Mouse (Mus musculus): ENCODE data around the gene Osbpl8. TPM values are rescaled to one million over a fixed set of nuclear protein-coding genes. Genes with fewer than 3 reads are reported as not detected.

Osbpl8 gene
- 12.5 and 13.2 TPM in 2 replicates for polyA plus RNA-seq (2015; fragmentation: Nextera tagmentation; extraction: Ambion mirVana)

DNA sequence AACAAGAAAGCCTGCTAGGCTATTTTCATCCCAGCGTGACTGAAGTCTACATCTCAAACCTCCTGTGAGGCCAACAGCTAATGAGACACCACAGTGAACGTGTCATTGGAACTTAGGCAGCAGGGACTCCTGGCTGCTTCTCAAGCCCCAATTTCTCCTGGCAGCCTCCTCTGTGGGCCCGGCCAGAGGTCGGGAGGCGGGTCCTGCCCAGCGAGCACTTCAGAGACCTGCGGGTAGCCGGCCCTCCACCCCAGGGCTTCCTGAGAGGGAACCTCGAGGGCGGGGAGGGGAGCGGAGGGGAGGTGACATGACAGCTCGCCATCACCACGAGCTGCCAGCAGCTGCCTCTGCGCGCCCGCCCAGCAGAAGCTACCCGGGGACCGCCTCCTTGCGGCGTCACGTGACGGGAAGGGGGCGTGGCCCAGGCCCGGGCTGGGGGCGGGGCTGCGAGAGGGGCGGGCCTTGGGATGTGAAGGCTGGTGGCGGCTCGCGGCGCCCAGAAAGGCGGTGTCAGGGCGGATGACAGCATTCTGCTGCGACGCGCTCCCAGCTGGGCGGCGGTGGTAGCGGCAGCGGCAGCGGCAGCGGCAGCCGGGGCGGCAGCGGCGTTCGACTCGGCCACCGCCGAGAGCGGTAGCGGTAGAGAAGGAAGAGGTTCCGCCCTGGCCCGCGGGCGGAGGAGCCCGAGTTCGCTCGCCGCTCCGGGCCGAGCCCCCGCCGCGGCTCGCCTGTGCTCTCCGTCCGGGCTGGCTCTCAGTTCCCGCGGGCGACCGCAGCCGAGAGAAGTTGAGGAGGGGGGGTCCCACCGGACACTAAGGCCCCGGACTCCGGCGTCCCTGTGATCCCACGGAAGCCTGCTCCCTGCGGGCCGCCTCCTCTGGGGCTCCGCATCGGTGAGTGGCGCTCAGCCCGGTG is at the start of gene Osbpl8:
Gene Osbpl8 (plus strand): TSS at position 449 of the 915 bp plus-strand sequence.
- peak within 1 kb of the TSS; percentile 98 for H3K9ac ChIP-seq (ENCODE audit: low read depth, low read length)
- H3K4me1 ChIP-seq (ENCODE audit: control insufficient read depth, insufficient read depth, low read depth, low read length) = peaks cover 8% of the 10 kb centered on the region
- no peaks in the 10 kb centered on the region for H3K36me3 ChIP-seq (ENCODE audit: control insufficient read depth, insufficient read depth, low read length)
- peak; percentile 93 for ATAC-seq
- peak within 1 kb of the TSS; percentile 69 for H3K4me2 ChIP-seq (ENCODE audit: low read length)
- WGBS = 0% methylated on average over 68 of the region's 84 CpGs
- no peaks in the 10 kb centered on the region for H3K27me3 ChIP-seq (replicated peaks; ENCODE audit: control insufficient read depth, insufficient read depth, low read length)
- no peaks in the 10 kb centered on the region for H3K9me3 ChIP-seq (ENCODE audit: control insufficient read depth, low read length)
- peak within 1 kb of the TSS; percentile 88 for H3K27ac ChIP-seq (ENCODE audit: low read depth, low read length)
- H3K4me3 ChIP-seq (ENCODE audit: low read length) = peak within 1 kb of the TSS; percentile 89

DNA sequence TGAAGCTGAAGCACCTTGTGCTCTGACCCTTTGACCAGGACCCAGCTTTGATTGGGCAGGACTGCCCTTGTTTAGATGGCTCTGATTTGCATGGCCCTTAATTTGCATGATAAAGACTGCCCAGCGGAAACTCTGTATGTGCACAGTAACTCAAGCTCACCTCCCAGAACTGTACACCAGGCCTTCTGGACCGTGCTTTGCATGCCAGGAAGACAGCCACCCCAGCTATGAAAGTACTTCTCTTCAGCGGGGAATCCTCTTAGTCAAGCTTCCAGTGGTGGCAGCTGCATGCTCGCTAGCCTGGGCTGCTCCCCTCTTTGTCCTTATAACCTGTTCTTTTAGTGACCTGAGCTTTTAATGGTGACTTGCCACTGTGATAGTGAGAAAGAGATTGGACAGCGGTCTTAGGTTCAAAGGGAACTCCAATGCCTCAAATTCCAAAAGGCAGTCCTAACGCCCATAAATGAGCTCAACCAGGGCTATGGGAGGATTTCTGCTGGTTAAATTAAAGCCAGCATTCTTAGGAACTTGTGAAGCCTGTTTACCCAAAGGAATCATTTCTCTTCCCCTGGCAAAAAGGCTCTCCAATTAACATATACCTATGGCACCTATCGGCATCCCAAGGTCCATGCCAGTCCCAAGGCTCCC is 47.2 kb upstream of the Osbpl8 start:
- no peak overlapping the region for H3K9ac ChIP-seq (ENCODE audit: low read depth, low read length)
- WGBS = 46% methylated on average over 7 of the region's 7 CpGs
- no peaks in the 10 kb centered on the region for H3K9me3 ChIP-seq (ENCODE audit: control insufficient read depth, low read length)
- ATAC-seq = no peak
- H3K4me1 ChIP-seq (ENCODE audit: control insufficient read depth, insufficient read depth, low read depth, low read length) = no peaks in the 10 kb centered on the region
- H3K27ac ChIP-seq (ENCODE audit: low read depth, low read length) = no peak overlapping the region
- H3K36me3 ChIP-seq (ENCODE audit: control insufficient read depth, insufficient read depth, low read length) = no peaks in the 10 kb centered on the region
- no peaks in the 10 kb centered on the region for H3K27me3 ChIP-seq (replicated peaks; ENCODE audit: control insufficient read depth, insufficient read depth, low read length)
- H3K4me3 ChIP-seq (ENCODE audit: low read length) = no peak overlapping the region
- H3K4me2 ChIP-seq (ENCODE audit: low read length) = no peak overlapping the region

DNA sequence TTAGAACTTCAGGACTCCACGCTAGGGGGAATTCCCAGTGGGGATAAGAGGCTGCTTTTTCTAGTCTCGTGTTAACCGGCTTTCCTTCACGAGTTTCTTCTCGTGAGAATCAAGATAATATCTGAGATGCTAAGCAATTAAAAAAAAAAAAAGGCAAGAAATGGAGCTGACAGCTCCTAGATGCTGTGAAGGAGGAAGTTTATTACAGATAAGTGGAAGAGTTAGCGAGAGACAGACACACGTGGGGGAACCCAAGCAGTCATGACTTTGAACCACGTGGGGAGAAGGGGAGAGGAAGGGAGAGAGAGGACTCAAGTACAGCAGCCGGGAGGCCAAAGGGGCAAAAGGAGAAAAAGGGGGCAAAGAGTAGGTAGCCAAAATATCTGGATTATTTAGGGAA is 46.3 kb upstream of the Osbpl8 start:
- no peaks in the 10 kb centered on the region for H3K27me3 ChIP-seq (replicated peaks; ENCODE audit: control insufficient read depth, insufficient read depth, low read length)
- no peak overlapping the region for H3K9ac ChIP-seq (ENCODE audit: low read depth, low read length)
- no peaks in the 10 kb centered on the region for H3K4me1 ChIP-seq (ENCODE audit: control insufficient read depth, insufficient read depth, low read depth, low read length)
- WGBS = 83% methylated on average over 9 of the region's 9 CpGs
- ATAC-seq = no peak
- H3K36me3 ChIP-seq (ENCODE audit: control insufficient read depth, insufficient read depth, low read length) = no peaks in the 10 kb centered on the region
- no peak overlapping the region for H3K27ac ChIP-seq (ENCODE audit: low read depth, low read length)
- H3K9me3 ChIP-seq (ENCODE audit: control insufficient read depth, low read length) = no peaks in the 10 kb centered on the region
- no peak overlapping the region for H3K4me2 ChIP-seq (ENCODE audit: low read length)
- no peak overlapping the region for H3K4me3 ChIP-seq (ENCODE audit: low read length)

DNA sequence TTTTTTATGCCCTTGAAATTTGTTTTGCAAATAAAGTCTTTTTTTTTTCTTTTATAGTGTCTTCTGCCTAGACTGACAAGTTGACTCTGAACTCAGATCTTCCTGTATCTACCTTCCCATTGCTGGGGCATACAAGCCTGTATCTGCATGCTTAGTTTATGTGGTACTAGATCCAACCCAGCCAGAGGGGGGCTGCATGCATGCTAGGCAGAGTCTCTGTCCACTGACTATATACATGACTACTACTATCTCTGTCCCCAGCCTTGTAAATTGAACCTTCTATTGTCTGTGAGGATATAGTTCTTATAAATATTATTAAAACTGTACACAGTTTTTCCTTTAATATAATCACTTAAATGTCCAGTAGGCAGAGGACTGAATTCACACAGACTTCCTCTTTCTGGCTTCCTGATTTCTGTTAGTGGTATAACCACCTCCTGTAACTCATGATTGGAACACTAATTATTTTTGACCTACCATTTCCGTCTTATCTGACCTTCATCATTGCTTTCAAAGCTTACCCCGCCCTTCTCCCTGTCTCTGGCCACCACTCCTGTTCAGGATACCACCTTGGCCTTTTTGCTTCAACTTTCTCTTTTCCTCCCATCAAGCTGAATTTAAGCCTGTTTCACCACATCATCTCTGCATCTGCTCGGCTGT is 45.4 kb upstream of the Osbpl8 start:
- WGBS = 76% methylated on average over 3 of the region's 3 CpGs
- H3K9ac ChIP-seq (ENCODE audit: low read depth, low read length) = no peak overlapping the region
- no peak for ATAC-seq

DNA sequence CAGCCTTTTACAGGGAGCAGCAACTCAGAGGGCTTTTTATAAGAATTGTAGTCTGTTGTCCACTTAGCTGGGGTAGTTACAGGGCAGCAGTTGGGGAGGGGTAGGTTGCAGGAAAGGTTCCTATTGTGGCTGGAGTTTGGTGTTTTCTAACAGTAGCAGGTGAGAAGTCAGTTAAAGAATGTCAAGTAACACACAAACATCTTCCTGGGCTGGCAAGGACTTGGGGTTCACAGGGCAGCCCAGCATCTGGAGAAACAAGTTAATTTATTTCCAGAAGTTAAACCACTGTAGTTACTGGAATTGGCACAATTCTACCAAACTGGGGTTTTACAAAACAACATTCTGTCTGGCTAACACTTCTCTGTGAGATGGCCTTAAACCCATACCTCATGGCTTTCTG is 44.8 kb upstream of the Osbpl8 start:
- no peaks in the 10 kb centered on the region for H3K27me3 ChIP-seq (replicated peaks; ENCODE audit: control insufficient read depth, insufficient read depth, low read length)
- H3K4me3 ChIP-seq (ENCODE audit: low read length) = no peak overlapping the region
- no peaks in the 10 kb centered on the region for H3K9me3 ChIP-seq (ENCODE audit: control insufficient read depth, low read length)
- H3K4me2 ChIP-seq (ENCODE audit: low read length) = no peak overlapping the region
- no peak for ATAC-seq
- no peak overlapping the region for H3K9ac ChIP-seq (ENCODE audit: low read depth, low read length)
- H3K36me3 ChIP-seq (ENCODE audit: control insufficient read depth, insufficient read depth, low read length) = no peaks in the 10 kb centered on the region
- H3K27ac ChIP-seq (ENCODE audit: low read depth, low read length) = no peak overlapping the region
- no peaks in the 10 kb centered on the region for H3K4me1 ChIP-seq (ENCODE audit: control insufficient read depth, insufficient read depth, low read depth, low read length)

More for the DNA sequence above, 45.4 kb upstream of the Osbpl8 start:
- Histone ChIP-seq H3K9me3 (ENCODE audit: control insufficient read depth, low read length) (no peaks in the 10 kb centered on the region), H3K4me2 (ENCODE audit: low read length) (no peak overlapping the region), H3K4me3 (ENCODE audit: low read length) (no peak overlapping the region), H3K36me3 (ENCODE audit: control insufficient read depth, insufficient read depth, low read length) (no peaks in the 10 kb centered on the region), H3K27me3 (replicated peaks; ENCODE audit: control insufficient read depth, insufficient read depth, low read length) (no peaks in the 10 kb centered on the region), H3K4me1 (ENCODE audit: control insufficient read depth, insufficient read depth, low read depth, low read length) (no peaks in the 10 kb centered on the region), H3K27ac (ENCODE audit: low read depth, low read length) (no peak overlapping the region)

DNA sequence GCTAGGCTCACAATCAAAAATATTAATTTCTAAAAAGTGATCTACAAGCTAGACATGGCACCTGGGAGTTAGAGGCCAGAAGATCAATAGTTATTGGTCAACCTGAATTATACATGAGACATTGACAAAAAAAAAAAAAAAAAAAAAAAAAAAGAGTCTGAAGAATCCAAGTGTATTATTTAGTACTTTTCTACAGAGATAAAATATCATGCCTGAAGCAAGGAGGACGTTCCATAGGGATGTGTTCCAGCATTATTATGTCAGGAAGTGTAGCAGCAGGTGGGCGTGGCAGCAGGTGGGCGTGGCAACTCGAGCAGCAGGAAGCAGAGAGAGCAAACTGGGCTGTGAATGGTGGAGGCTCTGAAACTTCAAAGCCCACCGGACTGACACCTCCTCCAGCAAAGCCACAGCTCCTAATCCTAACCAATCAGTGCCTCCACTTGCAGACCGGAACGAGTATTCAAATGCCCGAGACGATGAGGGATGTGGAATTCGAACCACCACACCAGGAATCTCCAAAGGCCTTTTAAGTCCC is 41.6 kb upstream of the Osbpl8 start:
- WGBS = 78% methylated on average over 10 of the region's 10 CpGs
- no peaks in the 10 kb centered on the region for H3K9me3 ChIP-seq (ENCODE audit: control insufficient read depth, low read length)
- H3K9ac ChIP-seq (ENCODE audit: low read depth, low read length) = no peak overlapping the region
- H3K4me3 ChIP-seq (ENCODE audit: low read length) = no peak overlapping the region
- no peak for ATAC-seq
- H3K27me3 ChIP-seq (replicated peaks; ENCODE audit: control insufficient read depth, insufficient read depth, low read length) = no peaks in the 10 kb centered on the region
- no peak overlapping the region for H3K27ac ChIP-seq (ENCODE audit: low read depth, low read length)
- no peak overlapping the region for H3K4me2 ChIP-seq (ENCODE audit: low read length)
- H3K36me3 ChIP-seq (ENCODE audit: control insufficient read depth, insufficient read depth, low read length) = no peaks in the 10 kb centered on the region
- H3K4me1 ChIP-seq (ENCODE audit: control insufficient read depth, insufficient read depth, low read depth, low read length) = no peaks in the 10 kb centered on the region

DNA sequence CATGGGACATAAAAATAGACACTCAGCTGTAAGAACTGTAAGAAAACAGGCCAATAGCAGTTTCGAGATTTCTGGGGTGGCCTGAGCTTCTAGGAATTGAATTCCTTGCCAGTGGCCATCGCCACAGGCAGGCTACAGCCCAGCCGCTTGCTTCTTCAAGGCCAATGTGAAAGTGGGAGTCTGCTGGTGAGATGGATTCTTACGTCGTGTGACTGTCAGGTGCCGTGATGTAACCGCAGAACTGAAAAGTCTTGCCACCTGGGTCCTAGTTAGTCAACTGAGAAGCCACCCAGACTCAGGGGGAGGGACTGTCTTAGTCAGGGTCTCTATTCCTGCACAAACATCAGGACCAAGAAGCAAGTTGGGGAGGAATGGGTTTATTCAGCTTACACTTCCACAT is 40.4 kb upstream of the Osbpl8 start:
- Histone ChIP-seq H3K9ac (ENCODE audit: low read depth, low read length) (no peak overlapping the region), H3K36me3 (ENCODE audit: control insufficient read depth, insufficient read depth, low read length) (no peaks in the 10 kb centered on the region), H3K27ac (ENCODE audit: low read depth, low read length) (no peak overlapping the region), H3K4me1 (ENCODE audit: control insufficient read depth, insufficient read depth, low read depth, low read length) (no peaks in the 10 kb centered on the region), H3K4me2 (ENCODE audit: low read length) (no peak overlapping the region), H3K27me3 (replicated peaks; ENCODE audit: control insufficient read depth, insufficient read depth, low read length) (no peaks in the 10 kb centered on the region), H3K4me3 (ENCODE audit: low read length) (no peak overlapping the region), H3K9me3 (ENCODE audit: control insufficient read depth, low read length) (no peaks in the 10 kb centered on the region)
- no peak for ATAC-seq
- WGBS = 92% methylated on average over 7 of the region's 7 CpGs

DNA sequence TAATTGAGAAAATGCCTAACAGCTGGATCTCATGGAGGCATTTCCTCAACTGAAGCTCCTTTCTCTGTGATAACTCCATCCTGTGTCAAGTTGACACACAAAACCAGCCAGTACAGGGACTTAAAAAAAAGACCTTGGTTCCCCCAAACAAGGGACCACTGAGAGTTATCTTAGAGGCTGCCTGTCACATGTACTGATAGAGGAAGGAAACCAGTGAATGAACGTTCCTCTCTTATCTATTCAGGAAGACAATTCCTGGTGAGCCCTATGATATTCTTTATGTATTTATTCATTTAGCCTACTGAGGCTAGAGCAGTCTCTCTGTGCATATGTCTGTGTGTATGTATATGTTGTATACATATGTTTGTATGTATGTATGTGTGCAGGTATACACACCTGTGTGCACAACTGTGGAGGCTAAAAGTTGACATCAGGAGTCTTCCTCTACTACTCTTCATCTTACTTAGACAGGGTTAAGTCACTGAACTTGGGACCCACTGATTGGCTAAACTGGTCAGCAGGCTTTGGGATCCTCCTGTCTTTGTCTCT is 39.7 kb upstream of the Osbpl8 start:
- no peaks in the 10 kb centered on the region for H3K27me3 ChIP-seq (replicated peaks; ENCODE audit: control insufficient read depth, insufficient read depth, low read length)
- no peak overlapping the region for H3K9ac ChIP-seq (ENCODE audit: low read depth, low read length)
- no peak for ATAC-seq
- H3K27ac ChIP-seq (ENCODE audit: low read depth, low read length) = no peak overlapping the region
- no peak overlapping the region for H3K4me3 ChIP-seq (ENCODE audit: low read length)
- H3K9me3 ChIP-seq (ENCODE audit: control insufficient read depth, low read length) = no peaks in the 10 kb centered on the region
- no peaks in the 10 kb centered on the region for H3K36me3 ChIP-seq (ENCODE audit: control insufficient read depth, insufficient read depth, low read length)
- WGBS = 79% methylated on average over 1 of the region's 1 CpGs
- H3K4me1 ChIP-seq (ENCODE audit: control insufficient read depth, insufficient read depth, low read depth, low read length) = no peaks in the 10 kb centered on the region
- no peak overlapping the region for H3K4me2 ChIP-seq (ENCODE audit: low read length)
